Mouse (Mus musculus) kidney, adult 11 months (tissue): ENCODE results near the gene Hoxd11.

Source experiments
- DNase-seq: peaks from one replicate; pipeline ENCODE4 v3.0.0; 2022

Gene Hoxd11

DNA sequence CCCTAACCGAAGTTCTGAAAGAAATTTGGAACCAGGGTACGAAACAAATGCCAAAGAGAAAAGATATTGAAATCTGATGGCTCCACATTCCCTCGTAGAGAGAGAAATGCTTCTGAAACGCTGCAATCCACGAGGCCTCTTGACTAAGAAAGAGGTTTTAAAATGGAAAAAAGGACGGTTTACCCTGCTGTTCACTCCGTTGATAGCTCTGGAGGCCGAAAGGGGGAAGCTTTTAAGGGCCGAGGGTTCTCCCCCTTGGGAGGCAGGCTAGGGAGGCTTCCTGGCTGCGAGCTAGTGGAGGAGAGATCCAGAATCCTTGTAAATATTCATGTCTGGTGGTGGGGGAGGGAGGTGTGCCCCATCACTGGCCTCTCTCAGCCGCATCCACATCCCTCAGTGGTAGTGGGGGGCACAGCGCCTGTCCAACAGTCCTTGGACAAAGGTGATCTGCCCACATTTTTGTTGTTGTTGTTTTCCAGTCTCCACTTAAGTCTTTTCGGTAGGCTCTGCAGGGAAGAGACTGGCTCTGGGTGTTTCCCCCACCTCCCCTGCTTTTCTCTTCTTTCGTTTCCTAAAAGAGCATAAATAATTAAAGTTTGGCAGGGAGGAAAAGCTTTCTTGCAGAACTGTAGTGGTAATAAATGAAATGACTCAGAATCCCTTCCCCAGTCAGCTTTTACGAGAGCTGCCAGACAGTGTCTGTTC is at the start of gene Hoxd11:
Gene Hoxd11, plus strand, starts transcription at position 667 of the 705 bp plus-strand sequence.
- no peak for DNase-seq

DNA sequence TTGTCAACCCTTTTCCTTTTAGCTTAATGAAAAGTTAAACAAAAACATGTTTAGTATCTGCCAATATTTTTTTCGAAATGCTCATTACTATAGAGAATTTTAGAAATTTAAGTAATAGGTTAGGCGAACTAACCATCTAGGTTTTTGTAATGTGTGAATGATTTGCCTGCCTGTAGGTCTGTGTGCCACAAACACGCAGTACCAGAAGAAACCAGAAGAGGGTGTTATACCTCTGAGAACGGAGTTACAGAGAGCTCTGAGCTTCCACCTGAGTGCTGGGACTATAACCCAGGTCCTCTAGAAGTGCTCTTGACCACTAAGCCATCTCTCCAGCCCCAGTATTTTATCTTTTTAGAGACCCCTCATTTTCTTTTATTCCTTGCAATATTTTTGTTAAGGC is 43.9 kb upstream of the Hoxd11 start:
- DNase-seq: no peak

DNA sequence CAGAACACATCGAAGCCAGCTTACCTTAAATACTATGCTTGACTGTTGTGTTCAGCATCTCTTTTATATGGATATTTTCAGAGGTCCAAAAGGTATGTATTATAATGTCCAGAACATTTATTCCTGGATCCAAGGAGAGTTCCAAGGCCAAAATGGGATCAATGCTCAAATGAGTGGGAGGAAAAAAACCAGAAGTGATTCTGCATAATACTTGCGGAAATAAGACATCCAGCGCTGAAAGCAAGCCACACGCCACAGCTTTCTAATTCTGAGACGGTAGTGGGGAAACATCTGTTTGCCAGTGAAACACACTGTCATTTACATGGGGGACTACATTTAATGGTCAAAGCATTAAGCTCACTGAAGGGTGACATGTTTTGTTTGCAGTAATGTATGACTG is 36.9 kb upstream of the Hoxd11 start:
- no peak for DNase-seq

DNA sequence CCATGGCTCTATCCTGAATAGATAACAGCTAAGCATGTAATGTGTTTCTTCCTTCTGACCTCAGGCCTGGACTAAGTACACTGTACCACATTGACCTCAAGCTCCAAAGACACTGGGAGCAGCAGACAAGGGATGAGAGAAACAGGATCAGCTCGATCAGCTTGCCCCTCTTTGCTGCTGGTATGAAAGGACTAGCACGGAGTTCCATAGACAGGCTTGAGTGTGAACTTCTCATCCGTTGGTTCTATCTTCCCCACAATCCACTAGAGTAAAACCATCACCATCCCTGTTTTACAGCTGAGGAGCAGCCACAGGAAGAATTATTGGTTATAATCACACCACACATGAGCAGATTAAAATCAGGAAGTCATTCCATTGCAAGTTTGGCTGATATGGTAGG is 33.7 kb upstream of the Hoxd11 start:
- no peak for DNase-seq

DNA sequence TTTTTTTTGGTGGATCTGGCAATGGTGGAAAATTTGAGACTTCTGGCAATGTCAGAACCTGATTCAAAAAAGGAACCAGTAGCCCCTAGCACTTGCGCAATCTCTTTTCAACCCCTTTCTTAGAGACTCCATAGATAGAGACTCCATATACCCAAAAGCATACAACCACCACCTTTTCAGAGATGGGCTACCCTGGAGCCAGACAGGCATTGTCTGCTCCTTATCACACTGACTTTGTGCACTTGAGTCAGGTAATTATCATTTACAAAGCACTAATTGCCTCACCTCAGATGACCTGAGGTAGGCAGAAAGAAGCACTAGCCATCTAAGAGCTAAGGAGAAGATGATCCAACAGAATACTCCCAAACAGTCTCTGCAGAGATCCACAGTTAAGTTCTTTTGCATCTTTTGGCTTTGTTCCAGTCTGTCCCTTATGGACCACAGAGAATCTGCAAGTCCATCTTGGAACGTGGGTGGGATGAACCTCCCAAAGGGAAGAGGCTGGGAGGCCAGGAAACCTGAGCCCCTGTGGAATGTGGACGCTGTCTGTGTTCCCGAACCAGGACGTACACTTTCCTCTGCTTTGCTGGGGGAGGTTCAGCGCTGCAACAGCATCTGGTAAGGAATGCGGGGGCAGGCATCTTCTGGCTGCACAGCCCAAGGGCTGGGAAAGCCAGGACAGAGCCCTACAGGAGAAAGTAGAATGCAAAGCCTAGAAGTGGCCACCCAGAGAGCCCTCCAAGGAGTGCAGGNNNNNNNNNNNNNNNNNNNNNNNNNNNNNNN is 32.1 kb upstream of the Hoxd11 start:
- DNase-seq: no peak

DNA sequence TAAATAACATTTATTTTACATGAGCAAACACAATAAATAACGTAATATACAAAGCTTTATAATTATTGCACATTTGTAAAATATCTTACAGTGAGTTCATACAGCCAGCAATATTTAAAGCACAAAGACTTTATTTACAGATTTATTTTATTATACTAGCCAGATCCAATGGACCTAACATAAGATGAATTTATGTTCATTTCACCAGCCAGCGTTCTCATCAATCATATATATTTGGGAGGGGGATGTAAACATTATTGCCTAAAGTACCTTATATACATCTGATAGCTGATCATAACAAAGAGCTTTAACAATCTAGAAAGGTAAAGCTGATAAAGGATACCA is 26.4 kb upstream of the Hoxd11 start:
- no peak for DNase-seq

DNA sequence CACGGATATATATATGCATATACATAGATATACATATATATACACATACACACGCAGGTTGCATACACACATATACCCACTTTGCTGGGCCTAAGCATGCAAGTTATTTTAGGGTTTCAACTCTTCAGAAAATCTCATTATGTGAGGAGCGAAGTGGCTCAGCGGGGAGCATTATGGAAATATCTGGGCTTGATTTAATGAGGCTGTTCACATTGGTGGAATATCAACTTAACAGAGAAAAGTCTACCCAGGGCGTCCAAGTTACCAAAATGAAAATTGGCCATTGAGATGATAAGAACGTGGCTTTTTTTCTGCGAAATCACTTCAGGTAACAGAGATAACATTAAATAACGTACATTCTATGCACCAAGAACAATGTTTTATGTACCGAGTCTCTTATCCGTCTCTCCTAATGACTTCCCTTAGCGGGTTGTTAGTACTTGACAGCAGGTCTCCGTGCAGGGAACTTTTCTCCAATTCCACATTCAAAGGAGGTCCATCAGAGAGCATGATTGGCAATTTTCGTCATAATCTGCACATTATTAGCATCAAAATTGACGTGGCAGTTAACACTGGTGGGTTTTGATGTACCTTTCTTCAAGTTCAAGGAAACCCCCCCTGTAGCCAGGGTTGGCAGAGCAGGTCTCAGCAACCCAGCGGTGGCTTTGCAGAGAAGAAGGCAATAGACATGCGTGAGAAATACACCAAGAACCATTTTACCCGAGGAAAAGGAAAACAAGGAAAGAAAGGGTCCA is 25.4 kb upstream of the Hoxd11 start:
- no peak for DNase-seq

DNA sequence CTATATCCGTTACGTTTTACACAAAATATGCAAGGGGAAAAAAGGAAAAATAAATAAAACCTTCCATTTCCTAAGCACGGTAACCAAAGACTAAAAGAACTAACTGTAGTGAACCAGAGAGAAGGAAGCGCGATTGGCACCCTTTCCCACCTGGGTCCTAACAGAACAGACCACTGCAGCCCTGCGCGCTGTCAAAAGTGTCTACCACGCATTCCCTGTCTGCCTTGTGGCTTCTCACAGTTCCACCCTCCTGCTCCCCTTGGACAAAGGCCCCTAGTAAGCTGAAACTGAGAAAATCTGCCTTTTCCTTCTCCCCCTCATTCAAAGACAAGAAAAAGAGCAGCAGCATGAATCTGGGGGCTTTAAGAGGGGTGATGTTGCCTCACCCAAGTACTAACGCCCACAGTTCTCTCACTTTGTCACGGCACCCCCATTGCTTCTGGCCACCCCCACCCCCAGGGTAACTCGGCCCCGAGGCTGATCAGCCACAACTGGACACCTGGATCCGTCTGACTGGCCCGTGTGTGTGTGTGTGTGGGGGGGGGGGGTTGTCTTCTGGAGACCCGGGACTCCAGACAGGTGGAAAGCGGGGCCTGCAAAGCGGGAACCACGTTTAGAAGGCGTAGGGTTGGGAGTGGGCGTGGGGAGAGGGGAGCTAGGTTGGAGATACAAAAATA is 24.5 kb upstream of the Hoxd11 start:
- no peak for DNase-seq

DNA sequence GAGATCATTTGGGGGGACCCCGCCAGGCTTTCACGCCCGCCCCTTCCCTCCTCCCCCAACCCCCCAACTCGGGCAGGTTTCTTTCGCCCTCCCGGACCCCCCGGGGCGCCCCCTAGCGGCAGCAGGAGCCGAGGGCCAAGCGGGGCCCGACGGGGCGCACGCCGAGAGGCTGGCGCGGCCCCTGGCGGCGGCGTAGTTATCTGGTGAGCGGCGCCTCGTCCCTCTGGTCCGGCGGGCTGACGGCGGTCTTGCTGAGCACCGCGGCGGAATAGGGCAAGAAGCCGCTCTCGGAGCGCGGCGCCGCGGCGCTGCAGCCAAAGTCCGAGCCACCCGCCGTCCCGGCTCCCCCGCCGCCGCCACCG is 24.0 kb upstream of the Hoxd11 start:
- no peak for DNase-seq

DNA sequence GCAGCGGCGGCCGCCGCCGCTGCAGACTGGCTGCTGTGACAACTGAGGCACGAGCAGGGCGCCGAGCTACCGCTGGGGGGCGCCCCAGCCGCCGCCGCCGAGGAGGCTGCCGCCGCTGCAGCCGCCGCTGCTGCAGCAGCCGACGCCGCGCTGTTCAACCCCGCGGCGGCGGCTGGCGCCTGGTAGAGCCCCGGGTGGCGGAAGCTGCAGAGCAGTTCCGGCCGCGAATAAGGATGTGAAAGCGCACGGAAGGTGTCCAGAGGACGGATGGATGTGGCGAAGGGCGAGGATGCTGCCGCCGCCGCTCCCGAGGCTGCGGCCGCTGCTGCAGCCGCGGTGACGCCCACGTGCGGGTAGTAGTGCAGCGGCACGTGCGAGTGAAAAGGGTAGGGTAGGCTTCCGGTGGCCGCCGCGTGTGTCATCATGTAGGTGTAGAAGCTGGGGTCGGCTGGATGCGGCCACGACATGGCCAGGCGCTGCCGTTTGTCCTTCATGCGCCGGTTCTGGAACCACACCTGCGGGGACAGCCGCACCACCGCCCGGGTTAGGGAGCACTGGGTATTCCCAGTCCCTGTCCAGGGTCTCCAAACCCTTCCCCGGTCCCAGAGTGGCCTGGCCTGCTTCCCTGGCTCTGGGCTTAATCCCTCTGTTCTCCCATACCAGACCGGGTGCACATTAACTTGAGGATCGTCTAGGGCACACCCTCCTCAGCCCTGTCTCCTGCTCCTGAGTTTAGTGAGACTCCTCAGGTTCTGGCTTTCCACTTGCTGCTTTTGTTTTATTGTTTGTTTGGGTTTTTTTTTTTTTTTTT is 23.3 kb upstream of the Hoxd11 start:
- no peak for DNase-seq

DNA sequence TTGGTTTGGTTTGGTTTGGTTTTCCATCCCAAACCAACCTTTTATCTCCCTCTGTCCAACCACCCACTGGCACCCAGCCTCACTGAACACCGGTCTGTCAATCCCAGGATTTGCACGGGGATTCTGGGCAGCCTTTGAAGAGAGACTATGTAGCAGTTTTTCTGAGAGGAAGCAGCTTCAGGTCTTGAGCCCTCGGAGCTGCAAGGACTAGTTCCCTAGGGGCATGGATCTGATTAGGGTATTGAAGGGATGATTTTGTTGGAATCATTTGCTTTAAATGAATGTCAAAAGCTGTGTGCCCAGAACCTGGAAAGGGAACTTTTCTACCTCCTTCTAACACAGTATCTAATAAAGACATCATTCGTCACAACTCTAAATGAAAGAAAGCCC is 22.7 kb upstream of the Hoxd11 start:
- no peak for DNase-seq

DNA sequence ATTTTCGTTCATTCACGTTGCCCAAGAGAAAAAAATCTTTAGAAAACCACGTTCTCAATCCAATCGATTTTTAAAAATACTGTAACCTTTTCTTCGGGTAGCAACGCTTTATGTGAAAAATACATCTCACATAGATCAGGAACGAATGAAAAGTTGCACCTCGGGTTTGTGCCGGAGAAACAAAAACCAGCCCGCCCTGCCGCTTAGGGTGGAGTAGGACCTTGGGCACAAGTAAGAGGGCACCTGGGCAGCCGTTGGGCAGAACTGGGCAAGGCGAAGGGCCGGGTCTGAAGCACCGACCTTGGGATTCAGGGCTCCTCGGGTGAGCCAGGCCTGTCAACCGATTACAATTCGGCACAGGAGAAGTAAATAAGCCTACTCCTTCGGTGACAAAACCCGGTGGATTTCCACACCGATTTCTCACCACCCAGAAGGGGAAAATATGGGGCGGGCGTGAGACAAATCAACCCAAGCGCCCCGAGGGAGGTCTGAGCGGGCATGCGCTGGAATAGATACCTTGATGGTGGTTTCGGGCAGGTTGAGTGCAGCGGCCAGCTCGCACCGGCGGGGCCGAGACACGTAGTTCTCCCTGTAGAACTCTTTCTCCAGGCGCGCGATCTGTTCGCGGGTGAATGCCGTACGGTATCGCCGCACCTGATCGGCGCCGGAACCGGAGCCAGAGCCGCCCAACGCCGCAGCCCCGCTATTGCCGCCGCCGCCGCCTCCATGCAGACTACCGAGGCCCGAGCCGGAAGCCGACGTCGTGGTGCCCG is 21.9 kb upstream of the Hoxd11 start:
- DNase-seq: no peak

DNA sequence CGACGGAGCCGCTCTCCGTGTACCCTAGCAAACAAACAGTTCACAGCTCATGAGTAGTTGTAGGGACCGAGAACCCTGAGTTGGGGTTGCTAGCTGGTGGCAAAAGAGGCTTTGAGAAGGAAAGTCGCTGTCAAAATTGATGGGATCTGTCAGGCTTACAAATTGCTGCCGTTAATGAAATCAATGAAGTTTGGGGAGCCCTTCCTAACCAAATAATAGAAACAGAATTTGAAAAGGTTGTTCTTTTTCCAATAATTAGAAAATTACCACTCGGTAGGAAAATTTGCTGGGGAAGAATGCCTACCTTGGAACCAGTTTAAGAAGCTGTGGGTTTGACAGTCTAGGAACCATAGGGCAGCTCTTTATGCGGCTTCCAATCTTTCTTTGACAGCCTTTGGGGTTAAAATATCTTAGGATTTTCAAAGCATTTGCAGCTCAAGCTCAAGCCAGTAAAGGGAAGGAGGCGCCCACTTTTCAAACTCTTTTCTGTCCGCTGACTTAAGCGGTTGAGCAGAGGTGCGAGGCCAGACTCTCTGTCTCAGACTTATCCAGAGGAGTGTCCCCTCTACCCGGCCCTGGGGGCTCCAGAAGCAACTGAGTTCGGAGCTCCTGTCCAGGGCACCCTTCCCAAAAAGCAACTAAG is 21.2 kb upstream of the Hoxd11 start:
- no peak for DNase-seq

DNA sequence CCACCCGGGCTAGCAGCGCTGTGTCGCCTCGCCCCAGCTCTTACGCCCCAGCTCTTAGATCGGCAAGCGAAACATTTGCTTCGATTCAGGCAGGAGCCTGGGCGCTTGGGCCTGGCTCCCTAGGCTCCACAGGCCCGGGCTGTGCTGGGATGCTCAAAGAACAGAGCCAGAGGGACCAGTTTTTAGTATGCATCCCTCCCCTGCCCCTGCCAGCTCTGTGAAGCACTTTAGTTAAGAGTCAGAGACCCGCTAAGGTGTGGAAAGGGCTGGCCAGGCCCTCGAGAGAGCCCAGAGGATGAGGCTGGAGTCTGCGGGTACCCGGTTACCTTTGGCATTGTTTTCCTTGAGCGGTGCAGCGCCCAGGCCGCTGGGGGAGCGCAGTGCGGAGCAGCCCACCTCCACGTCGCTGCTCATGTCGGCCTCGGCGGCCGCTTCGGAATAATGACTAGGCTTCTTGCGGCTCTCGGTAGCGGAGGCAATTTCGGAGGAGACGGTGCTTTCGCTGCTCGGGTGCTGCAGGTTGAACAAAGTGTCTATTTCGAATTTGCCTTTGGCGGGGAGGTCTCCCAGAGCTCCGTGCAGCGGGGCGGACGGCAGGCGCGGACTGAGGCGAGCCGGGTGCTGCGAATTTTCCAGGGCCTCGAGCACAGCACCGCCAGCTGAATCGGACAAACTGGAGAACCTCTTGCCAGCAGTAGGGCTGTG is 20.5 kb upstream of the Hoxd11 start:
- DNase-seq: no peak

DNA sequence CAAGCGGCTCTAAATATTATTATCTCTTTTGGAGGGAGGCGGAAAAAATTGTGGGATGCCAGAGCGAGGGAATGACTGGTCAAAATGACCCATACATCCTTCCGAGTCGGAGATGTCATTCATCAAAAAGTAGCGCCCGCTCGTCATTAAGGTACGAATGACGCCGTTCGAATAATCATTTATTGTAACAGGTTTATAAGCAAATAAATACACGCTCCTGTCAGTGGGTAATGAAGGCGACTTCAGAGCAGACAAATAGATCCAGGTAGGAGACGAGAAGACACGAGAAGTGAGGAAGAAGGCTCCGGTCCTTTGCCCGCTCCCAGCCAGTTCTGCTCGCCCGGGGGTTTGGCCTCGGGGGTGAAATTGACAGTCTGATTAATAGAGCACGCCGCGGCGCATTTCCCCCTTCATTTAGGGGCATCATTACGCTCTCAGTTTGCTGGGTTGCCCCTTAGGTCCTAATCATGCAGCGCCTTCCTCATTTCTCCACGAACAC is 19.8 kb upstream of the Hoxd11 start, which contains the start of gene Evx2:
Gene Evx2, minus strand, starts transcription at position 51 of the 499 bp plus-strand sequence.
- DNase-seq: no peak

DNA sequence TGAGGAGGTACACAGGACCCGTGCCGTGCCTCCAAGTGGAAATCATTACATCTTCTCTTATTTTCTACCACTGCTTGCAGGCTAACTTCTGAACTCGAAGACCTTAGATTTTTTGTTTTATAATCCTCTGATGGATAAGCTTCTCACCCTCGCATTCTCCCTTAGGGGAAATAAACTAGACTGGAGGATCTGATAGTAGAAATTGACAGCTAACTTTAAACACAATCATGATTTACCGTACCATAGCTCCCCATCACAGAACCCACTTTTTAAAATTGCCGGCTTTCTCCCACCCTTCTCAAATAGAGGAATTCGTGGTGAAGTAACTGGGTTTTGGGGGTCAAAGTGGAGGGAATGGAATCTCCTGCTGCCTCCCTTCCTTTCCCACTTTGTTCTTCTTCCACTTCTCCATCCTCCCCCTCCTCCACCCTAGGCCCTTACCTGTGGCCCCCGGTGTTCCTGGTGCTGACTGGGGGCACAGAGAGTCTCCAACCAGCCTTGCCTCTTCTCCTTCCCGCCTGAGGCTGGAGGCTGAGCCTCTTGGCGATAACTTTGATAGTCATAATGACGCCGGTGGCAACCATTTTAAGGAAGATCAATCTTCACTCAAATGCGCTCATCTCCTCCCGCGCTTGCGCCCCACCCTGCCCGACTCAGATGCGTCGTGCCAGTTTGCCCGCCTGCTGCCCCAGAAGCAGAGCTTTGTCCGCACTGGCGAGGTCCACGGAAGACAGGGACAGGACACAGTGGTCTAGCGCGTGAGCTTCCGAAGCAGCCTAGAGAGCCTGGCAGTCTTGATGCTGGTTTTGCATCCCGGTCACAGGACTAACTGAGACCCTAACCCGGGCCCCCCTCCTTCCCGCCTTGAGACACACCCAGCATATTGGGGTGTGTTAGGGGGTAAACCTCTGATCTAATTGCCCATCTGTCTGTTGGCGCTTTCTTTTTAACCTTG is 18.7 kb upstream of the Hoxd11 start:
- no peak for DNase-seq

DNA sequence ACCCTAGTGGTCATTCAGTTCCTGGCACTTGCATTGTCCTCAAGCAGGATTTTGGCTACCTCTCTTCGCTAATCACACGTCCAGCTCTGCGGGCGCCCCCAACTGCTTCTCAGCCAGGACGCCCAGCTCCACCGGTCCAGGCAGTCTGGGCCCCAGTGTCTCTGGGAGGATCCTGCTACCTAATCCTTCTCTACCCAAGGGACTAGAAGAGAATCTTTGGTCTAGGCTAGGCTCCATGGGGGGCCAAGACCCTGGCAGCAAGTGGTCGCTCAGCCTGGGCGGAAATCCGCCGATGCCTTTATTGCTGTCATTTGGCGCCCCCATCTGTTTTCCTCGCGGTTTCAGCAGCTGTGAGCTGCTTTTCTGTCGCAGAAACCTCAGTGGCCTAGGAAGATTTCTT is 17.7 kb upstream of the Hoxd11 start:
- no peak for DNase-seq

DNA sequence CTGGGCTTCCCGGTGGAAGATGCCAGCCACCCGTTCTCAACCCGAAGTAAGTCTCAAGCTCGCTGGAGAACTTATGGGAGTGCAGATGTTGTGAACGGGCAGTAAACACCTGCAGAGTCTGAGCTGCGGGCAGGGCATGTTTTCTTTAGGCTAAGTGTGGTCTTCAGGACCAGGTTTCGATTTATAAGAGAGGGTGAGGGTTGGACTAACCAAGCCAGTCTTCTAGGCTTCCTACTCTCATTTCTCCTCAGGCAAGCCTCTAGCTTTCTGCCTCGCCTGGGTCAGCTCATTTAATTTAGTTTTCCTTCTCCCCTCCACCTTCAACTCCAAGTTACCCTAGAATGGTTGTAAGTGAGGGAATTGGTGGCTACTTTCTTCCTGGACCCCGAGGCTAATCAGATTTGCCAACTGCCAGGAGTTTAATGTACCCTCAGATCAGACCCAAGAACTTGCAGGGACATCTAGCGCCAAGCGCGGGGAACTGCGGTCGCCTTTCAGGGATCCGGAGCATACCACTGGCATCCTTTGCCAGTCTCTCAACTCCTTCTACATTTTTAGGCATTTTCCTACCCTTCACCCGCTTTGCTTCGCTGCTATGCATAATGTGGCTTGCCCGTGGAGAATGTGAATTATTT is 15.9 kb upstream of the Hoxd11 start:
- peak; percentile 50 for DNase-seq

DNA sequence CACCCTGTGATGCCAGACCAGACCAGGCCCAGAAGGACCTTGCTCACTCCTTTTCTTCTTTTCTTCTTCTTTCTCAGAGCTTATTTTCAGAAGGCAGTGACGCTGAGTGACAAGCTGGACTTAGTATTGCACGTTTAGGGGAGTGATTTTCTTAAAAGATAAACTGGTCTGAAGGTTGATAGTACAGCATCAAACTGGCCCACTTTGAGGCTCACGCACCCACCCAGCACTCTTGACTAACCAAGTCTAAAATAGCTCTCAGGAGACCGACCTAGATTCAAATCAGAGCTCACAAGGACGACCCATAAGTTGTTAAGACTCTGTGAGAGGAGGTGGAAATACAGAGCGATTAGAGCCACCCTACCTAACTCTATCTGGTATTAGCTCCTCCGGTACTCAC is 12.9 kb upstream of the Hoxd11 start:
- DNase-seq: no peak
